Mouse (Mus musculus) brain, adult 10 weeks (tissue): ENCODE data around the gene Tomm40. TPM values are rescaled to one million over a fixed set of nuclear protein-coding genes. Genes with fewer than 3 reads are reported as not detected.

ENCODE experiments used
- polyA plus RNA-seq: library from polyadenylated mRNA; stranded (reverse); fragments of 350-450 nt; fragmentation: Illumina TruSeq; extraction: RNeasy Lipid Tissue Mini Kit (QIAGEN cat#74804); gene quantifications from one replicate; pipeline ENCODE4 v1.2.3, GENCODE M21; 2015; ENCODE audit warnings: low read depth, low replicate concordance

Gene Tomm40
- polyA plus RNA-seq: 89.9 TPM

DNA sequence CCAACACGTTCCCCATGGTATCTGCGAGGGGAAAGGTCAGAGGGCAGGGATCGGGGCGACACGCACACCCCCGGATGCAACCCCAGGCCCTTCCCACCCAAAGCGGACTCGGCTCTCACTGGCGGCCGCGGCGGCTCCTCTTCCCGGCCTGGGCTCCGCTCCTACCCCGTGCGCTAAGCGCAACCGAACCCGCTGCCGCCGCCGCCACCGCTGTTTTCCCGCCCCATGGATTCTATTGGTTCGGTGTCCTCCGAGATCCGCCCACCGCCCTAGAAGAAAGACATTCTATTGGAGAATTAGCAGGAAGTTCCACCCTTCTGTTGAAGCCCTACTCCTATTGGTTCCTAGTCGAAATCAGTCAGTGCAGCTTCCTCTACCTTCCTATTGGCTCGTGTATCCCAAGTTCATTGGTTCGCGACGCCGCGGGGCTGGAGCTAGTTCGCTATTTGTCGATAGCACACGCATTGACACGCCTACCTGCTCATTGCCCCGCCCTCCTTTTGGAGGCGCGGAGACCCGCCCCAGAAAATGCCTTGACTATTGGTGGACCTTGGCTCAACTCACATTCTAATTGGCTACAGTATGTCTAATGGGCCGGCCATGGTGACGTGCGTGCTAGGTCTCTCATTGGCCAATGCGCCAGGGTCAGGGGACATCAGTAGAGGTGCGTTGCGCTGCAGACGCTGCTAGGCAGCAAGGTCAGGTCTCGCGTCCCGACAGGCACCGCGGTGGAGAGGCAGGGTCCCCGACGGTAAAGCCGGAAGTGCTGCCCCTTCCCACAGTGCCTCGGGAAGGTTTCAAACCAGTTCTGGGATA is at the start of gene Tomm40:
TSS of gene Tomm40 (minus strand) at position 200 of the 816 bp plus-strand sequence.

DNA sequence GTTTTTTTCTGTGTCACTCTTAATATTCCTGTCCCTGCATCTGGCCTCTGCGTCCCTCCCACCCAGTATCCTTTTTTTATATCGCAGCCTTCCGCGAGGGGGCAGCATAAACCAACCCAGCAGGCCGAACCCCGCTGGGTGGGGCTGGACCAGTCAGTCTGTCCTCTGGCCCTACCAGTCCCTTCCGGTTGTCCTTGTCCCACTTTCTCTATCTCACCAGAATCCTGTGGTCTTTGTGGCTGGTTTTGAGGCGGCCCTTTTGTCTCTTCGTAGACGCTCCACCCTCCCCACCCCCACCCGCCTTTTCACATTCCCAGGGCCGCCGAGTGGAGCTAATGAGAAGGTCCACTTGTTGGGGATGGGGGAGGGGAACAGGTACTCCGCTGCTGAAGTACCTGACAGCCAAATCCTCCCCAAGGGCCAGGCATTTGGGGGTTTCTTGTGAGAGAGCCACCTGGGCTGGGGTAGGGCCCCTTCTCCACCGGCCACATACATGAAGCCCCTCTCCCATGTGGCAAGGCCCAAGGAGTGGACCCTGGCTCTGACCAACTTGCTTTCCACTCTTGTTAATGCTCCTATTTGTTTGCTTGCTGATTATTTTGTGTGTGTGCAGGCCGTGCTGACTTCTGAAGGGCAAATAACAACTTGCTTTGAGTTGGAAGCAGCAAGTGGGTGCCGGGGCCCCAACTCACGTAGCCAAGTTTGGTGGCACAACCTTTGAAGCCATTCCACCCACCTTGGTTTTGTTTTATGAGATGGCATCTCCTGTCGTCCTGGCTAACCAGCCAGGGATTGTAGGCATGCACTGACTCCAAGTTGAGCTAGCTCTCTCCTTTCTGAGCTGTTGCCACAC is 35.2 kb upstream of the Tomm40 start, which contains the start of gene Nectin2:
TSS of gene Nectin2 (minus strand) at position 267 of the 853 bp plus-strand sequence.

DNA sequence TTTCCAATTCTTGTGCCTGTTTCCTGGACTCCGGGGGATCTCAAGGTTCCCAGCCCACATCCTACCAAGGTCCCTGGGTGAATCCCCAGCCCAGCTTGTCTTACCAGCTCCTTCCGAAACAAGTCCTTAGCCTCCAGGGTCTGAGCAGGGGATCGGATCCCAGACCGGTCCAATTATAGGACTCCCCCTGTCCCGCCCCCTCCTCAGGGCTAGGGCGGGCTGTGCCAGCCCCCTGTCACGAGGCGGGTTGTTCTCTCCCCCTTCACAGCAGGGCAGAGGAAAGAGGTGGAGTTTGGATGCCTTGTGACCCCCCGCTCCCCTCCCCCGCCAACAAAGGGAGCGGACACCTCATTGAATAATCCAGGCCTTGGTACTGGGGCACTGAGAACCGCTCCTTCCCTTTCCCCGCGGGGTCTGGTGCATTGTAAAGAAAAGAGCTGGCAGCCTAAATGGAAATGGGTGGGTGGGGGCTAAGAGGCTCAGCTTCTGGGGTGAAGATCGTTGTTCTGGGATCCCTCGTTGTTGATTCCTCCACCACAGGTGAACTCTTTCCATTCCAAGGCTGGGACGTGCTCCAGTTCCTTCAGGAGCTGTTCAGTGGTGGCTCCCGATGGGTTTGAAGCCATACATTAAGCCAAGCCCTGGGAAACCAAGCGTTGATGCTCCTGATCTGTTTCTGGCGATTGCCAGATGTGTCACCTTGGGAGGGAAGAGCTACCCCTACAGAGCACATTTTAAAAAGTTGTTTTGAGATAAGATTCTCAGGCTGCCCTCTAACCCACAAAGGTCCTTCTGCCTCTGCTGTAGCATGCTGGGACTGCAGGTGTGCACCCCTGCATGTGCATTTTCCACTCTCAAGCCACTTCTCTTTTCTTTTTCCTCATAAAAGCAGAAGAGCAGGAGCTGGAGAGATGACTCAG is 16.1 kb downstream of the Tomm40 start, which contains the start of gene Apoe:
TSS of gene Apoe (minus strand) at position 282 of the 920 bp plus-strand sequence.

GRCm38 (mm10) chr7:19691873-19692865 is 23.1 kb downstream of the Tomm40 start, which contains the start of gene Apoc1:
Gene Apoc1 (minus strand): TSS chr7:19692660.

GRCm38 (mm10) chr7:19681202-19681694 is 34.0 kb downstream of the Tomm40 start, which contains the start of the genes Gm44805 and Apoc4:
Gene Gm44805 (minus strand): TSS chr7:19681423.
Gene Apoc4 (minus strand): TSS chr7:19681479.

DNA sequence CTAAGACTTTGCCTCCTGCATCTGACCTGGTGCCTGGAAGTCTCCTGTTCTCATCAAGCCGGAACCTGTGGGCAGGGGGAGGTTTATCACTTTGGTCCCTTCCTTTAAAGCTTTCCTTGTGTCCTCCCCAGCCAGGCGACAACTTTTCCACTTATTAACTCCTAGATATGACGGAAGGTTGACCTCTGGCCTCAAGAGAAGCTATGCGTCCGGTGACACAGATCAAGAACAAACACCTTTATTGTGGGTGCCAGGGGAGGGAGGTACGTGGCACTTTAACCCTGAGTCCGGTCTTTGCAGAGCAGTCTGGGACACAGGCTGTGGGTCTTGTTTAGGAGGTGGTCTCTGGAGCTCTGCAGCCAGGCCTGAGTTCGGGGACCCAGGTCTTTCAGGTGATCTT is 37.4 kb downstream of the Tomm40 start, which contains the start of gene Apoc2:
TSS of gene Apoc2 (minus strand) at position 70 of the 400 bp plus-strand sequence.

DNA sequence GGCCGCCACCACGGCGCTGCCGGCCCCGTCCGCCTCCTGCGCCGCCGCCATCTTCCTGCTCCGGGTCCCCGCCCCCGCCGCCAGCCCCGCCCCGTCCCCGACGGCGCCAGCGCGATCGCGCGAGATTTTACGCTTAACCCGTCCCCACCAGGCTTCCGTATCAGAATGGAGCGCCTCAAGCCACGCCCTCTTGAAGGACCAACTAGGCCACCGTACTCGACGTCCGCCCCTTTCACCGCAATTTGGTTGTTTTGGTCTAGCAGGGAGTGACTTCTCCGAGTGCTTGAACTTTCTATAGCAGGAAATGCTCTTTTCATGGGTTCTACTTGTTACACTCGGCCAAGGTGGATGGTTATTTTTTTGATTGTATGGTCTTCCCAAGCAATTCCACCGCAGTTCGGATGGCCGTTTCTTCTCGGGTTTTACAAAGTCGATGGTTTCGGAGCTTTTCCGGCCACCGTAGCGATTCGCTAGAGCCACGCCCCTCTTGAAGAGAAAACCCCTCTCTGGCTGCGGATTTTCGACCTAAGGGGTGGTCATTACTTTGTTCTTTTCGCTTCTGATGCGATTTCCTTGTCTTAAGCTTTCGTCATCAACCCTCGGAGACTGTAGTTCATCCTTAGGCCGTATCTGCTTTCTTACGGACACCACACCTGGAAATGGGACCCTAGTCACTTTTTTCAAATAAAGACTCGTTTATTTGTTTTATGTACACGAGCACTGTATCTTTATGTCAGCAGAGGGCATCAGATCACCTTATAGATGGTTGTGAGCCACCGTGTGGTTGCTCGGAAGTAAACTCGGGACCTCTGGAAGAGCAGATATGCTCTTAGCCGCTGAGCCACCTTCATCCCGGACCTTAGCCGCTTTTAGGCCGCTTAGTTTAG is 50.0 kb downstream of the Tomm40 start, which contains the start of gene Clptm1:
TSS of gene Clptm1 (minus strand) at position 79 of the 887 bp plus-strand sequence.

Other genes starting within 250 kb of the Tomm40 start
- 7.8 TPM for gene Bloc1s3, start 207.1 kb downstream of the Tomm40 start, polyA plus RNA-seq
- gene Trappc6a, start 207.0 kb downstream of the Tomm40 start, polyA plus RNA-seq: 20.7 TPM
- gene Nkpd1, start 197.6 kb downstream of the Tomm40 start, polyA plus RNA-seq: 0.51 TPM
- gene Ppp1r37, start 152.4 kb downstream of the Tomm40 start, polyA plus RNA-seq: 121 TPM
- gene Zfp296, start 138.2 kb downstream of the Tomm40 start, polyA plus RNA-seq: 2.2 TPM
- 70.4 TPM for gene Gemin7, start 137.8 kb downstream of the Tomm40 start, polyA plus RNA-seq
- gene Clasrp, start 111.0 kb downstream of the Tomm40 start, polyA plus RNA-seq: 61.8 TPM
- gene Relb, start 86.0 kb downstream of the Tomm40 start, polyA plus RNA-seq: 5.4 TPM
- 134 TPM for gene Clptm1, start 50.4 kb downstream of the Tomm40 start, polyA plus RNA-seq
- gene Apoc2, start 37.5 kb downstream of the Tomm40 start, polyA plus RNA-seq: not detected
- gene Gm44805, start 34.0 kb downstream of the Tomm40 start, polyA plus RNA-seq: not detected
- not detected for gene Apoc4, start 34.0 kb downstream of the Tomm40 start, polyA plus RNA-seq
- 12.2 TPM for gene Apoc1, start 22.8 kb downstream of the Tomm40 start, polyA plus RNA-seq
- gene Apoe, start 16.2 kb downstream of the Tomm40 start, polyA plus RNA-seq: 3,083 TPM
- 7.5 TPM for gene Nectin2, start 35.0 kb upstream of the Tomm40 start, polyA plus RNA-seq
- gene Bcam, start 55.6 kb upstream of the Tomm40 start, polyA plus RNA-seq: 16.0 TPM
- not detected for gene Cblc, start 81.4 kb upstream of the Tomm40 start, polyA plus RNA-seq
- gene Bcl3, start 107.3 kb upstream of the Tomm40 start, polyA plus RNA-seq: 0.42 TPM
- 2.8 TPM for gene Gm19345, start 136.6 kb upstream of the Tomm40 start, polyA plus RNA-seq
- gene Ceacam16, start 145.9 kb upstream of the Tomm40 start, polyA plus RNA-seq: not detected
- gene Ceacam19, start 172.5 kb upstream of the Tomm40 start, polyA plus RNA-seq: not detected
- gene Pvr, start 205.7 kb upstream of the Tomm40 start, polyA plus RNA-seq: 11.7 TPM
- gene Igsf23, start 235.3 kb upstream of the Tomm40 start, polyA plus RNA-seq: not detected
- not detected for gene Ceacam20, start 250.0 kb upstream of the Tomm40 start, polyA plus RNA-seq